Mouse (Mus musculus): ENCODE data around the gene Tcte2. TPM values are rescaled to one million over a fixed set of nuclear protein-coding genes. Genes with fewer than 3 reads are reported as not detected.
"Not testable (repeated sequence)": the region's sequence is repeated elsewhere in the genome, so short reads cannot be mapped to it uniquely, and the experiment has no call there.

The Tcte2 gene
- total RNA-seq (2015; ENCODE audit: low replicate concordance) (2.9 TPM in 1 of 2 replicates, not detected in the other), total RNA-seq (2017; ENCODE audit: low replicate concordance) (not detected in 2 replicates)

DNA sequence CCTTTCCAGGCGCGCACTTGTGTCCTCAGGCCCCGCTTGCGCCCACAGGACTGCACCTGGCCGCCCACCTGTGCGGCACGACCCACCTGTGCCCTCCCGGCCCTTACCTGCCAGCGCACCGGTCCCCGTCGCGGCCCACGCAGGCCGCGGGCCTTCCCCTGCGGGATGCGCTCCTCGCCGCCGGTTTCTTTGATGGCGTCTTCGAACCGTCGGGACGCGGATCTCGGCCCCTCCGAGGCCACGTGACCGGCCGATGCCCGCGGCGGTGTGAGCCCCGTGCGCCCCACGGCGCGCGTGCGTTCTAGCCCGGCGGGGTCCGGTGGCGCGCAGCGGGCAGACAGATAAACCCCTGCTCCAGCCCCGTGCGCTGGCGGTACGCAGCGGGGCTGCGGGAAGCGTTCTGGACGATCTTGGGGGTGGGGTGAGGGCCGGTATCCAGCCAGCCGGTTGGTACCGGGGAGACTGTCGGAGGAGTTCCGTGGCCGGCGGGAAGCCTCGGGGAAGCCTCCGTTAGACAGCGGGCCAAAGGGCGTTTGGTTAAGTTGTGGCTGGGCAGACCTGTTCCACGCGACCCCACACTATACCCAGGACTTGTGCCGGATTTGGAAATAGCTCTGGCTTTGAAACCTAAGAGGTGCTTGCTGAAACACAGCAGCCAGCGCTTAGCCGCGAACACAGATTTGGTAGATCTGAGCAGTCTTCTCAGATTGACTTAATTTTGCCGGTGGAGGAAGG is at the start of gene Tcte2:
Gene Tcte2 (minus strand): TSS at position 647 of the 735 bp plus-strand sequence.
- no peak for ATAC-seq (replicated peaks; ENCODE audit: low FRiP score, poor library complexity, severe bottlenecking)

DNA sequence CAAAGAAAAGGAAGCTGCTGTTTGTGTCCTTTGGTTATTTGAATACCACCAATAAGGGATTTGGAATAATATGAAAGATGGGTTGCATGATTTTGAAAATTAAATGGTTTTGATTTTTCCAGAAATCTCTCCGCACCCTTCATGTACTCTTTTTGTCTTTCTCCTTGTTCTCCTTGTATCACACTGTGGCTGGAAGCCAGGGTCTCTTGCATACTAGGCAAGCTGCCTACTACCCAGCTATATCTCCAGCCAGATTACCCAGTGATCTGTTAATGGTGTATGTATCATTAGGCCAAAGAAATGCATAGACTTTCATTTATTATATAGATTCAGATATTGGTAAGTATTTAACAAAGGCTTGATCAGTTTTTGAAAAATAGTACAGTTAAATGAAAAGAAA is 44.4 kb upstream of the Tcte2 start:
- ATAC-seq (replicated peaks; ENCODE audit: low FRiP score, poor library complexity, severe bottlenecking): no peak

DNA sequence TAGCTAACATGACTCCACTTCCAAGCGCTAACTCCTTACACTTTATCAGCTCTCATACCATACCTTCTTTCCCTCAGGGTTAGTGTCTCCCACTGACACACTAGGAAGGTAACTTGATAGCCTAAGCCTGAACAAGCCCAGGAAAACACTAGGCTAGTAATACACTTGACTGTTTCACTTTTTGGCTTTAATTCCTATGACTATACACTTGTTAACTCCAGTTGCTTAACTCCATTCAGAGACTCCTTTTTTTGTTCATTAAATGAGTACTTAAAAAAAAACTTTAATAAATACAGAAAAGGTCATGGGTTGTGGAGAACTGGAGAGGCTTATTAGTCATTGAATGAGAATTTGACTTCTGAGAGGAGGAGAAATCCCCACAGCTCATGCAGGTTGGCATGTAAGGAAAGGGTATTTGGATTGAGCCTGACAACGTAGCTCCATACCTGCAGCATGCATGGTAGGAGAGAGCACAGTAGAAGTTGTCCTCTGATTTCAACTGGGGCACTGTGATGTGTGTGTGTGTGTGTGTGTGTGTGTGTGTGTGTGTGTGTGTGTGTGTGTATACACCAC is 41.3 kb upstream of the Tcte2 start:
- no peak for ATAC-seq (replicated peaks; ENCODE audit: low FRiP score, poor library complexity, severe bottlenecking)

- no peak for ATAC-seq (replicated peaks; ENCODE audit: low FRiP score, poor library complexity, severe bottlenecking)
Measured at GRCm38 (mm10) chr17:13797691-13798090, 36.1 kb upstream of the Tcte2 start.

- not testable (repeated sequence) for ATAC-seq (replicated peaks; ENCODE audit: low FRiP score, poor library complexity, severe bottlenecking)
Measured at GRCm38 (mm10) chr17:13790033-13790432, 28.4 kb upstream of the Tcte2 start.

DNA sequence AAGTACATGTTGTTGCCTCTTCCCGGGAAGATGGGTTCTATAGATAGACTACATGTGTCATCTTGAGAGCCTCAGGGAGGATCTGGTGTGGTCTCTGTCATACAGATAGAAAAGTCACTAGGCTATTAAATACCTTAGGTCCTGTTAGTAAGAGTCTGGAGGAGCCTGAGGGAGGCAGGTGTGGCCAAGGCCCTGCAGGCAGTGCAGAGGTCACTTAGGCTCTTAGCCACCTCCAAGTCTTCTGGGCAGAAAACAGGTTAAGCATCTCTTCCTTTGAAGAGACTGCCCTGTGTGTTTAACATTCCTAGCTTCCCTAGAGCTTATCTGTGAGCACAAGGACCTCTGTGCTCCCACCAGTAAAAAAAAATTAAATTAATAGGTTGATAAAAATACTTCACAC is 21.8 kb upstream of the Tcte2 start:
- no peak for ATAC-seq (replicated peaks; ENCODE audit: low FRiP score, poor library complexity, severe bottlenecking)

GRCm38 (mm10) chr17:13781948-13782347 is 20.3 kb upstream of the Tcte2 start:
- ATAC-seq (replicated peaks; ENCODE audit: low FRiP score, poor library complexity, severe bottlenecking): no peak

DNA sequence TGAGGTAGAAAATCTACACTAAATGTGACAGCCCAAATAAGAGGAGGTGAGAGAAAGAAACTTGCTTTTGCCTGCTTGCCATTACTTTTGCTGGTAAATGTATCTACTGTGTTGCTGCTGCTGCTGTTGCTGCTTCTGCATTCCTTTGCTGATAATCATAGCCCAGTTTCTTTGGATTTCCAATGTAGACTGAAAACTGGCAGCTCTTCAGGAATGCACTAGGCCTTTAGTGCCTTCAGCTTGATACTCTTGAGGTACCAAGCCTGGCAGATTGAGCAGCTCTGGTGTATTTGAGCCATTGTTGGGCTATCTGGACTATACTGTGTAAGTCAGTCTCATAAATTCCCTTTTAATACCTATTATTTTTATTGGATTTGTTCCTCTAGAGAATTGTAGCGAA is 17.2 kb upstream of the Tcte2 start:
- ATAC-seq (replicated peaks; ENCODE audit: low FRiP score, poor library complexity, severe bottlenecking): no peak

DNA sequence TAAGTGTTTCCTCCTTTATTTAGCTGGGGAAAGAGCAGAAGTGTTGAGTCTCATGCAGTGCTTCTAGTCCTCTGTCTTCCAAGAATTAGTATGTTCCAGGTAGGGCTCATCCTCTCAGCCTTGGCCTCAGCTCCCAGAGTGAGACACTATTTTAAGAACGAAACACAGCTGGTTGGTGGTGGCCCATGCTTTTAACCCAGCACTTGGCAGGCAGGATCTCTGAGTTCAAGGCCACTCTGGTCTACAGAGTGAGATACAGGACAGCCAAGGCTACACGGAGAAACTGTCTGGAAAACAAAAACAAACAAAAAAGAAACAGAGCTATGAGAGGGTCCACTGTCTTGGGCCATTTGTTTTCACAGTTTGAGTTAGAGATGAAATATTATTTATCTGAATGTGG is 16.1 kb upstream of the Tcte2 start:
- no peak for ATAC-seq (replicated peaks; ENCODE audit: low FRiP score, poor library complexity, severe bottlenecking)

DNA sequence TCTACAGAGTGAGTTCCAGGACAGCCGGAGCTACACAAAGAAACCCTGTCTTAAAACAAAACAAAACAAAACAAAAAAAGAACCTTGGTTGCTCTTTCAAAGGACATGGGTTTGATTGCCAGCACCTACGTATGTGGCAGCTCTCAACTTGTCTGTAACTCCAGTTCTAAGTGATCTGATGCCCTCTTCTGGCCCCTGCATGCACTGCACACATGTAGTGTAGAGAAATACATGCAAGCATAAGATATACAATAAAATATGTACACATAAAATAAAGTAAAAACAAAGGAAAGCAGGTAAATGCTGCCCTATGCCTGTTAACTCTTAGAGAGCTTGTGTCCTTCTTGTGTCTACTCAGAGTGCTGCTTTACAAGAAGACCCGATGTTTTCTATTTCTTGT is 7.6 kb upstream of the Tcte2 start:
- ATAC-seq (replicated peaks; ENCODE audit: low FRiP score, poor library complexity, severe bottlenecking): no peak

DNA sequence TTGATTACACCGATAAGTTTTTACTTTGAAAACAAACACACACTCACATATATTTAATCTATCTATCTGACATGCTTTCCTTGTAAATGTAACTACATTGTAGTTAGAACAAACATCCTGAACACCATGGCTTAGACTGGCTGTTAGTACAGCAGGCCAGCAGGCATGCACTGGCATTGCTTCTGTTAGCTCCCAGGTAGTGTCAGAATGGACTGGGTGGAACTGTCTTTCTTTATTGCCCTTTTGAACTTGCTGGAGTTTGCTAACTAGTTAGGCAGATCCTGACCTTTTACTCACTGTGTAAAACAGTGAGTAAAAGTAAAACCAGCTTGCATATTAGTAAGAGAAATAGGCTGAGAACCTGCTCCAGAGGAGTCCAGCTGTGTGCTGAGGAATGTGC is 6.9 kb upstream of the Tcte2 start:
- no peak for ATAC-seq (replicated peaks; ENCODE audit: low FRiP score, poor library complexity, severe bottlenecking)

DNA sequence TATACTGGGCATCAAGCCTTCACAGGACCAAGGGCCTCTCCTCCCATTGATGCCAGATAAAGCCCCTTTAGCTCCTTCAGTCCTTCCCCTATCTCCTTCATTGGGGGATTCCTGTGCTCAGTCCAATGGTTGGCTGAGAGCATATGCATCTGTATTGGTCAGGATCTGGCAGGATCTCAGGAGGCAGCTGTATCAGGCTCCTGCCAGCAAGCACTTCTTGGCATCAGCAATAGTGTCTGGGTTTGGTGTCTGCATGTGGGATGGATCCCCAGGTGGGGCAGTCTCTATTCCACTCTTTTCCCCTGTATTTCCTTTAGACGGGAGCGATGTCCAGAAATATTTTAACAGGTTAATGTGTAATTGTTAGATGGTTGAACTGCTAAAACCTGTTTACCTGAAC is 3.3 kb upstream of the Tcte2 start:
- ATAC-seq (replicated peaks; ENCODE audit: low FRiP score, poor library complexity, severe bottlenecking): not testable (repeated sequence)

- ATAC-seq (replicated peaks; ENCODE audit: low FRiP score, poor library complexity, severe bottlenecking): no peak
Measured at GRCm38 (mm10) chr17:13763819-13764218, 2.2 kb upstream of the Tcte2 start.

DNA sequence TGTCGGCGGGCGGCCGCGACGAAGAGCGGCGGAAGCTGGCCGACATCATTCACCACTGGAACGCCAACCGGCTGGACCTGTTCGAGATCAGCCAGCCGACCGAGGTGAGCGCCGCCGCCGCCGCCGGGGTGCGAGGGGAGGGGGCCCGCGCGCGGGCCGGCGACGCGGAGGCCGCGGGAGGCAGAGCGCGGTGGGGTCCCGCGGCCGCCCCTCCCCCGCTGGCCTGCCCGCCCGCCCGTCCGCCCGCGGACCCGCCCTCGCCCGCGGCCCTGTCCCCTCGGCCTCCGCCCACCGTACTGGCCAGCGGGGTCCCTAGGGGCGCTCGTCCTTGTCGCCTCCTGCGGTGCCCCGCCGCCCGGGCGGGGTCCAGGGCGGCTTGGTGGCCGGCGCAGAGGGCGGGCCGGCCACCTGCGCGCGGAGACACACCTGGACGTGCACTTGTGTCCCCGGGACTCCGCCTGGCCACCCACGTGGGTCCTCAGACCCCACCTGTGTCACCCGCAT is 898 bp downstream of the Tcte2 start:
- ATAC-seq (replicated peaks; ENCODE audit: low FRiP score, poor library complexity, severe bottlenecking): no peak

- ATAC-seq (replicated peaks; ENCODE audit: low FRiP score, poor library complexity, severe bottlenecking): no peak
Measured at GRCm38 (mm10) chr17:13759853-13760627, 1.6 kb downstream of the Tcte2 start, which contains the start of gene Afdn. Gene Afdn (plus strand): TSS chr17:13760539.

- ATAC-seq (replicated peaks; ENCODE audit: low FRiP score, poor library complexity, severe bottlenecking): no peak
Measured at GRCm38 (mm10) chr17:13759156-13759852, 2.3 kb downstream of the Tcte2 start.

GRCm38 (mm10) chr17:13758586-13758985 is 3.0 kb downstream of the Tcte2 start:
- ATAC-seq (replicated peaks; ENCODE audit: low FRiP score, poor library complexity, severe bottlenecking): no peak

DNA sequence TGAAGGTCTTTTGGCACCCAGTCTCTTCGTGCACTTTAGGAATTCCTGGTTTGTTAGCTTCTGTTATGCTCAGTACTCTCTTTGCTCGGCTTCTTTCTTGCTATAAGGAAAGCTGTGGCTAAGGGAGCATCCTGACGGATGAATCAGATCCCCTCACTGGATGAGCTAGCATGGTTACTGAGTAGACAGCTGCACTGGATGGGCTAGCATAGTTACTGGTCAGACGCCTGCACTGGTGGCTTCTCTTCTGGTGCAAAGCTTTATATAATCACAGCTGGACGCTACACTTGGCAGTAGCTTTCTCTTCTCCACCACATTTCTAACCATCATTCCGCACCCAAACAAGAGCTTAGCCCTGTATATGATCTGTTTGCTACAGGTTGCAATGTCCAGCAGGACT is 6.7 kb downstream of the Tcte2 start:
- ATAC-seq (replicated peaks; ENCODE audit: low FRiP score, poor library complexity, severe bottlenecking): no peak

DNA sequence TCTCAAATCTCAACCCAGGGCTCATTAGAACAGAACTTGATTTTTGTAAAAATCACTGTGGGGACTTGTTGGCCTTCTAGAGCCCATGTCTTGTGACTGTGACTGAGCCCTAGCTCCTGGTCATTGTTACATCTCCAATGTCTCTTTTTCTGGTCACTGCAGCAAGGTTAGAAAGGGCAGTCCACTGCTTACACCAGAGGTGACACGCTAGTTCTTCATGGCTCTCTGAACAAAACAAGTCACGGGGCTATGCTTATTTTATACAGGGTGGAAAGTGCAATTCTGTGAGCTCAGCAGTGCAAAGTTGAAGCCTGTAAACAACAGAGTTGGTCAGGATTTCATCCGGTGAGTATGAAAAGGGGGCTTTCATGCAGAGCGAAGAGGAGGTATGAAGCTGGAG is 7.7 kb downstream of the Tcte2 start:
- no peak for ATAC-seq (replicated peaks; ENCODE audit: low FRiP score, poor library complexity, severe bottlenecking)

- ATAC-seq (replicated peaks; ENCODE audit: low FRiP score, poor library complexity, severe bottlenecking): no peak
Measured at GRCm38 (mm10) chr17:13749027-13749426, 12.6 kb downstream of the Tcte2 start.

All from erythroblast, adult 5-6 weeks (primary cell).